Mouse (Mus musculus): ENCODE measurements at regions not wholly inside any gene's neighbourhood (a gene's known extent, or its start where the extent isn't known, plus 50 kb on each side); places are given as distances from the start of the nearest gene placed in this dataset.

DNA sequence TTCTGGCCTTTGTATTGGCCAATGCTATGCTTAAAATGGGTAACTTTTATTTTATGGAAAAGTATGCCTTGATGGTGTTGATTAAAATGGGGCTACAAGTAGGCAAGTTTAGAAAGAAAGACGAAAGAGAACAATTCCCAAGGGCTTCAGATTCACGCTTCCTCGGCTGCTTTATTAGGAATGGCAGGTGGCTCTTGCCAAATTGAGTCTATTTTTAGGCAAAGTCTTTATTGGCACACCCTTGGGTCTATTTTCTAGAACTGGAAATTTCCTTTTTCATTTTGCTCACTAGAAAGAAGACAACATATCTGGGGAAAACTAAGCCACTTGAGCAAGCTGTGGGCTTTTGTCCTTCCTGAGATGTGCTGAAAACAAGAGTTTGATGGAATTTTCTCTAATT lies 641.4 kb upstream of the Kdm8 start:
- H3K4me2 ChIP-seq (replicated peaks; ENCODE audit: low read depth), result no peak overlapping the region
- no peaks in the 10 kb centered on the region for H3K9me3 ChIP-seq (ENCODE audit: control insufficient read depth, low read length)
- DNase-seq (ENCODE audit: low spot score) (no peak), ATAC-seq (ENCODE audit: low FRiP score, low TSS enrichment) (no peak)
- H3K27me3 ChIP-seq (ENCODE audit: control insufficient read depth, insufficient read depth, low read length), result no peaks in the 10 kb centered on the region
- no peaks in the 10 kb centered on the region for H3K4me1 ChIP-seq (replicated peaks; ENCODE audit: control insufficient read depth, insufficient read depth)
- no peak overlapping the region for H3K4me3 ChIP-seq (ENCODE audit: low read depth, low read length)
- no peaks in the 10 kb centered on the region for H3K36me3 ChIP-seq (ENCODE audit: control insufficient read depth, insufficient read depth, low read length)
- H3K27ac ChIP-seq (replicated peaks), result no peak overlapping the region
- H3K9ac ChIP-seq (ENCODE audit: low read length), result no peak overlapping the region
- TF ChIP-seq CTCF (IDR thresholded peaks at IDR 0.05; ENCODE audit: low read depth) (no peak), EP300 (optimal IDR thresholded peaks at IDR 0.05) (no peak)
- WGBS, result 61% methylated on average over 3 of the region's 3 CpGs

DNA sequence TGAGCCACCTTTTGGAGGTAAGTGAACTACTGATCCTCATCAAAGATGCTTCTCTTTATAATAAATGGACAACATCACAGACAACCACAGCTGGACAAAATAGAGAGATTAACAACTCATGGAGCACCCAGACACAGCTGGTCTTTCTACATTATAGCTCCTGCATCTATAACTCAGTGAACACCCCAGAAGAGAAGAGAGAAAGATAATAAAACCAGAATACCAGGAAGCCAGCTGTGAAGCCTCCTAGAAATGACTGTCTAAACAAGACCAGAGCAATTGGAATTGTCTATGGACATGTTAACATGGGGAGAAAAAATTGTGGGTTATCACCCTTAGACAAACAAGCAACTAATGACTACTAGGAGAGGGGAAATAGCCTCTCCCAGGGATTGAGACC lies 609.8 kb upstream of the Kdm8 start:
- Histone ChIP-seq H3K27me3 (ENCODE audit: control insufficient read depth, insufficient read depth, low read length) (no peaks in the 10 kb centered on the region), H3K4me3 (ENCODE audit: low read depth, low read length) (no peak overlapping the region), H3K27ac (replicated peaks) (no peak overlapping the region), H3K4me1 (replicated peaks; ENCODE audit: control insufficient read depth, insufficient read depth) (no peaks in the 10 kb centered on the region), H3K4me2 (replicated peaks; ENCODE audit: low read depth) (no peak overlapping the region), H3K9me3 (ENCODE audit: control insufficient read depth, low read length) (no peaks in the 10 kb centered on the region), H3K9ac (ENCODE audit: low read length) (no peak overlapping the region), H3K36me3 (ENCODE audit: control insufficient read depth, insufficient read depth, low read length) (no peaks in the 10 kb centered on the region)
- ATAC-seq (ENCODE audit: low FRiP score, low TSS enrichment) (no peak), DNase-seq (ENCODE audit: low spot score) (no peak)
- TF ChIP-seq EP300 (optimal IDR thresholded peaks at IDR 0.05), result no peak

DNA sequence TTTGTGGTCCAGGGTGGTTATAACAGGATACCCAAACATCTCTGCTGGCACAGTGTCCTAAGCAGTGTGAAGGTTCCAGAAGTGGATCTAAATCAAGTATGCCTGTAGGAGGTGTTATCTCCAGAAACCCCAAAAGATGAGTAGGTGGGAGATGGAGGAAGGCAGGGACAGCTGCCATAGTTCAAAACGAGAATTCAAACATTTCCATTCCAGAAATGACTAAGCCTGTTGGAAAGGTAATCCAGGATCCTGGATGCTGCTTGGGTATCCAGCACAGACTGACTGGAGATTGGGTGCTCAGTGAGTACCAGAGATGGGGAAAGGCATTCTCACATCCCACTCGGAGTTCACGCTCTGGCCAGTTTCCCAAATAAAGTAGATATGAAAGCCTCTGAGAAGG lies 607.9 kb upstream of the Kdm8 start:
- no peaks in the 10 kb centered on the region for H3K36me3 ChIP-seq (ENCODE audit: control insufficient read depth, insufficient read depth, low read length)
- no peak for TF ChIP-seq EP300 (optimal IDR thresholded peaks at IDR 0.05)
- TF ChIP-seq CTCF (IDR thresholded peaks at IDR 0.05; ENCODE audit: low read depth), result no peak
- WGBS, result 67% methylated on average over 3 of the region's 3 CpGs
- H3K4me2 ChIP-seq (replicated peaks; ENCODE audit: low read depth), result no peak overlapping the region
- no peak overlapping the region for H3K4me3 ChIP-seq (ENCODE audit: low read depth, low read length)
- DNase-seq (ENCODE audit: low spot score) (no peak), ATAC-seq (ENCODE audit: low FRiP score, low TSS enrichment) (no peak)
- no peaks in the 10 kb centered on the region for H3K9me3 ChIP-seq (ENCODE audit: control insufficient read depth, low read length)
- no peaks in the 10 kb centered on the region for H3K4me1 ChIP-seq (replicated peaks; ENCODE audit: control insufficient read depth, insufficient read depth)
- no peak overlapping the region for H3K9ac ChIP-seq (ENCODE audit: low read length)
- H3K27me3 ChIP-seq (ENCODE audit: control insufficient read depth, insufficient read depth, low read length), result no peaks in the 10 kb centered on the region
- no peak overlapping the region for H3K27ac ChIP-seq (replicated peaks)

DNA sequence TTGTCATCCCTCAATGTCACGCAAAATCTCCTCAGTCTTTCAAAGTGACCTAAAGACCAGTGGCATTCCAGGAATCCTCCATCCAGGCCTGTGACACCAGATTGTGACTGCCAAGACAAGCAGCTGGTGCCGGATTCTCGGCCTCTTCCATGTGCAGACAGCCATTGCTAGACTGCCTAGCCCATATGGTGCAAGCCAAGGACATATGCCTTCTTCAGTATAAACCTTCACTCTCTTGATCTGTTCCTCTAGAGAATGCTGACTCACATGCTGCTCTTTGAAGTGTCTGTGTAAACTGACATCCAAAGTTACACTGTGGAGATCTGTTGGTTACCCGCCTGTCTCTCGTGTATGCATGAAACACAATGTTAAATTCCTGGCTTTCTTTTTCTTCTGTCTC lies 589.4 kb upstream of the Kdm8 start:
- Histone ChIP-seq H3K4me3 (ENCODE audit: low read depth, low read length) (no peak overlapping the region), H3K4me2 (replicated peaks; ENCODE audit: low read depth) (no peak overlapping the region), H3K27ac (replicated peaks) (no peak overlapping the region), H3K27me3 (ENCODE audit: control insufficient read depth, insufficient read depth, low read length) (no peaks in the 10 kb centered on the region), H3K9ac (ENCODE audit: low read length) (no peak overlapping the region), H3K9me3 (ENCODE audit: control insufficient read depth, low read length) (no peaks in the 10 kb centered on the region), H3K36me3 (ENCODE audit: control insufficient read depth, insufficient read depth, low read length) (no peaks in the 10 kb centered on the region), H3K4me1 (replicated peaks; ENCODE audit: control insufficient read depth, insufficient read depth) (no peaks in the 10 kb centered on the region)
- WGBS, result 63% methylated on average over 5 of the region's 5 CpGs
- DNase-seq (ENCODE audit: low spot score) (no peak), ATAC-seq (ENCODE audit: low FRiP score, low TSS enrichment) (no peak)
- TF ChIP-seq EP300 (optimal IDR thresholded peaks at IDR 0.05) (no peak), CTCF (IDR thresholded peaks at IDR 0.05; ENCODE audit: low read depth) (no peak)

DNA sequence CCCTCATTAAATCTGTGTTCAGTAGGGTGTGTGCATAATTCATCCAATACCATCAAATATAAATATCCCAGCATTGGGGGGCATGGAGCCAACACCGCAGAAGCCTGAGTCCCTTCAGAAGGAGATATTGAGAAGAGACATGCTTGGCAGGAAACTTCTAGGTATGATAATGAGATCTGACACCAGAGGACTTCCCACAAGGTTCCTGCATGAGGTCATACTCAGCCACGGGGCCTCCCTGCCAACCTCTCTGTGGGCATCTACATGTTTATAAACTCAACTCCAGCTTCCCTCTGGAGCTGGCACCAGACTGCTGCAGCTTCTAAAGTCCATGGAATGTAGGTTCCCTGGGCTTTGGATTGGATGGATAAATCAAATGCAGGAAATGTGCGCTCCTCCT lies 587.4 kb upstream of the Kdm8 start:
- Histone ChIP-seq H3K4me1 (replicated peaks; ENCODE audit: control insufficient read depth, insufficient read depth) (no peaks in the 10 kb centered on the region), H3K4me3 (ENCODE audit: low read depth, low read length) (no peak overlapping the region), H3K27ac (replicated peaks) (no peak overlapping the region), H3K27me3 (ENCODE audit: control insufficient read depth, insufficient read depth, low read length) (no peaks in the 10 kb centered on the region), H3K9me3 (ENCODE audit: control insufficient read depth, low read length) (no peaks in the 10 kb centered on the region), H3K36me3 (ENCODE audit: control insufficient read depth, insufficient read depth, low read length) (no peaks in the 10 kb centered on the region), H3K9ac (ENCODE audit: low read length) (no peak overlapping the region), H3K4me2 (replicated peaks; ENCODE audit: low read depth) (no peak overlapping the region)
- no peak for TF ChIP-seq EP300 (optimal IDR thresholded peaks at IDR 0.05)
- no peak for TF ChIP-seq CTCF (IDR thresholded peaks at IDR 0.05; ENCODE audit: low read depth)
- no peak for ATAC-seq (ENCODE audit: low FRiP score, low TSS enrichment)
- 67% methylated on average over 3 of the region's 3 CpGs for WGBS
- DNase-seq (ENCODE audit: low spot score), result no peak

DNA sequence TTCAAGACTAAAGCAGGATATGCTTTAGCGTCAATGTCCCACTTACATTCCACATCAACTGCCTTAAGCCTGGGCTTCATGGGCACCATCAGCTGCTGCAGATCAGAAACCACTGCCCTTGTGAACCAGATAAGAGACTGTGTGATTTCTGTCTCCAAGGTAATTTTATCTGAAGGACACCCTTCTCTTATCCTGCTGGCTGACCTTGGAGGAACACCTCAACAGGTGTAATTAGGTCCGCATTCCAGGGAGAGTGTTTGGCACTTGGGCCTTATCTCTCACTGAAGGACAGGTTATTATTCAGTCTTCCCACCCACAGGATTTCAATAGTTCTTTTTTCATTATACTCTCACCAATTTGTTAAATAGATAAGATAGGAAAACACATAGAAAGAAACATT lies 583.1 kb upstream of the Kdm8 start:
- 66% methylated on average over 2 of the region's 2 CpGs for WGBS
- no peak for ATAC-seq (ENCODE audit: low FRiP score, low TSS enrichment)
- Histone ChIP-seq H3K4me3 (ENCODE audit: low read depth, low read length) (no peak overlapping the region), H3K36me3 (ENCODE audit: control insufficient read depth, insufficient read depth, low read length) (no peaks in the 10 kb centered on the region), H3K9ac (ENCODE audit: low read length) (no peak overlapping the region), H3K27me3 (ENCODE audit: control insufficient read depth, insufficient read depth, low read length) (no peaks in the 10 kb centered on the region), H3K4me2 (replicated peaks; ENCODE audit: low read depth) (no peak overlapping the region), H3K4me1 (replicated peaks; ENCODE audit: control insufficient read depth, insufficient read depth) (no peaks in the 10 kb centered on the region), H3K27ac (replicated peaks) (no peak overlapping the region), H3K9me3 (ENCODE audit: control insufficient read depth, low read length) (no peaks in the 10 kb centered on the region)
- TF ChIP-seq CTCF (IDR thresholded peaks at IDR 0.05; ENCODE audit: low read depth), result no peak
- no peak for TF ChIP-seq EP300 (optimal IDR thresholded peaks at IDR 0.05)
- DNase-seq (ENCODE audit: low spot score), result no peak
